Mouse (Mus musculus) MEL (cell line): ENCODE measurements at regions not wholly inside any gene's neighbourhood (a gene's known extent, or its start where the extent isn't known, plus 50 kb on each side); places are given as distances from the start of the nearest gene placed in this dataset.

Experiments used
- DNase-seq: peaks from one replicate; pipeline ENCODE4 v3.0.0; 2011; ENCODE audit warnings: low read depth, low spot score
- H3K27ac ChIP-seq: 2 replicates; pipeline ENCODE4 v1.5.1; 2012; ENCODE audit warnings: low read depth, mild to moderate bottlenecking, control low read depth, low read length, moderate library complexity; ENCODE audit not compliant: control insufficient read depth
- H3K27me3 ChIP-seq, 2 experiments: fragments of 150-350 bp in 1 of 2; sonication (generic) in 1 of 2; 2 replicates each; pipeline ENCODE4 v1.6.1; 2012; ENCODE audit warnings: low read length in 2 of 2, mild to moderate bottlenecking in 2 of 2, improper control_type of control experiment in 1 of 2, moderate library complexity in 1 of 2; ENCODE audit not compliant: insufficient read depth in 2 of 2, control insufficient read depth in 1 of 2
- H3K36me3 ChIP-seq, 2 experiments: 2 replicates each; pipeline ENCODE4 v1.6.1; 2012 to 2014; ENCODE audit warnings: low read length in 2 of 2, improper control_type of control experiment in 1 of 2, inconsistent platforms in 1 of 2, mild to moderate bottlenecking in 1 of 2; ENCODE audit not compliant: insufficient read depth in 2 of 2, control insufficient read depth in 1 of 2
- H3K4me1 ChIP-seq, 2 experiments: fragments of 150-350 bp in 1 of 2; sonication (generic) in 1 of 2; 2 replicates each; pipeline ENCODE4 v1.6.1; 2012; ENCODE audit warnings: low read length in 2 of 2, improper control_type of control experiment in 1 of 2, mild to moderate bottlenecking in 1 of 2; ENCODE audit not compliant: insufficient read depth in 2 of 2, control insufficient read depth in 1 of 2
- H3K4me3 ChIP-seq, 2 experiments: fragments of 150-350 bp in 1 of 2; sonication (generic) in 1 of 2; 2 replicates each; pipeline ENCODE4 v1.5.1; 2012; ENCODE audit warnings: low read depth in 2 of 2, low read length in 2 of 2, mild to moderate bottlenecking in 2 of 2, moderate library complexity in 2 of 2, control low read depth in 1 of 2, improper control_type of control experiment in 1 of 2; ENCODE audit not compliant: control insufficient read depth in 1 of 2, insufficient read depth in 1 of 2
- H3K79me2 ChIP-seq: 2 replicates; pipeline ENCODE4 v1.6.1; 2012; ENCODE audit warnings: mild to moderate bottlenecking, low read length, moderate library complexity; ENCODE audit not compliant: control insufficient read depth, poor library complexity, insufficient read depth
- H3K9ac ChIP-seq: 2 replicates; pipeline ENCODE4 v1.6.1; 2012; ENCODE audit warnings: low read depth, mild to moderate bottlenecking, control low read depth, low read length, moderate library complexity; ENCODE audit not compliant: control insufficient read depth, poor library complexity, severe bottlenecking
- H3K9me3 ChIP-seq: fragments of 150-350 bp; sonication (generic); replicated peaks from 2 replicates; pipeline ENCODE4 v1.6.1; 2012; ENCODE audit warnings: mild to moderate bottlenecking, low read length, improper control_type of control experiment, moderate library complexity; ENCODE audit not compliant: insufficient read depth
- CHD1 ChIP-seq: IDR thresholded peaks from 2 replicates; pipeline ENCODE4 v1.6.1; 2012; ENCODE audit warnings: low read depth, mild to moderate bottlenecking, inconsistent platforms, low read length, improper control_type of control experiment
- CTCF ChIP-seq, 3 experiments: IDR thresholded peaks in 2 of 3; conservative IDR thresholded peaks in 1 of 3; 2 replicates each; pipeline ENCODE4 v1.5.1; 2011 to 2012; ENCODE audit warnings: low read length in 3 of 3, low read depth in 2 of 3, mild to moderate bottlenecking in 2 of 3, improper control_type of control experiment in 1 of 3, inconsistent platforms in 1 of 3, mixed read lengths in 1 of 3, moderate library complexity in 1 of 3; ENCODE audit not compliant: control insufficient read depth in 1 of 3, insufficient read depth in 1 of 3, poor library complexity in 1 of 3, severe bottlenecking in 1 of 3
- E2F4 ChIP-seq: IDR thresholded peaks from 2 replicates; pipeline ENCODE4 v1.6.1; 2011; ENCODE audit warnings: low read depth, low read length, improper control_type of control experiment, borderline replicate concordance
- ELF1 ChIP-seq: IDR thresholded peaks from 2 replicates; pipeline ENCODE4 v1.6.1; 2014; ENCODE audit warnings: low read depth, mild to moderate bottlenecking, inconsistent platforms, low read length, improper control_type of control experiment, moderate library complexity
- EP300 ChIP-seq, 2 experiments: IDR thresholded peaks; 2 replicates each; pipeline ENCODE4 v1.6.1; 2011; ENCODE audit warnings: improper control_type of control experiment in 2 of 2, low read length in 2 of 2, low read depth in 1 of 2, mild to moderate bottlenecking in 1 of 2
- GABPA ChIP-seq: IDR thresholded peaks from 2 replicates; pipeline ENCODE4 v1.6.1; 2012; ENCODE audit warnings: low read depth, mild to moderate bottlenecking, inconsistent platforms, low read length, improper control_type of control experiment, moderate library complexity
- HCFC1 ChIP-seq: IDR thresholded peaks from 2 replicates; pipeline ENCODE4 v1.6.1; 2012; ENCODE audit warnings: low read depth, mild to moderate bottlenecking, inconsistent platforms, low read length, improper control_type of control experiment, moderate library complexity
- JUND ChIP-seq: IDR thresholded peaks from 2 replicates; pipeline ENCODE4 v1.6.1; 2011; ENCODE audit warnings: low read depth, mild to moderate bottlenecking, improper control_type of control experiment, low read length
- KAT2A ChIP-seq: conservative IDR thresholded peaks from 2 replicates; pipeline ENCODE4 v1.6.1; 2012; ENCODE audit warnings: low read depth, low read length, improper control_type of control experiment, inconsistent platforms
- MAFK ChIP-seq: IDR thresholded peaks from 2 replicates; pipeline ENCODE4 v1.6.1; 2011; ENCODE audit warnings: low read depth, mild to moderate bottlenecking, low read length, improper control_type of control experiment, borderline replicate concordance
- MAX ChIP-seq: IDR thresholded peaks from 2 replicates; pipeline ENCODE4 v1.6.1; 2011; ENCODE audit warnings: low read length, improper control_type of control experiment
- MEF2A ChIP-seq: IDR thresholded peaks from 2 replicates; pipeline ENCODE4 v1.6.1; 2014; ENCODE audit warnings: low read depth, mild to moderate bottlenecking, inconsistent platforms, low read length, improper control_type of control experiment; ENCODE audit not compliant: poor library complexity, insufficient replicate concordance, severe bottlenecking; ENCODE audit errors: extremely low read depth
- MYB ChIP-seq: IDR thresholded peaks from 2 replicates; pipeline ENCODE4 v1.6.1; 2011; ENCODE audit warnings: mild to moderate bottlenecking, low read depth, low read length, improper control_type of control experiment
- NELFE ChIP-seq: IDR thresholded peaks from 2 replicates; pipeline ENCODE4 v1.6.1; 2011; ENCODE audit warnings: low read depth, low read length, improper control_type of control experiment
- NRF1 ChIP-seq: IDR thresholded peaks from 2 replicates; pipeline ENCODE4 v1.6.1; 2014; ENCODE audit warnings: low read depth, mild to moderate bottlenecking, inconsistent platforms, low read length, improper control_type of control experiment, moderate library complexity; ENCODE audit not compliant: poor library complexity, insufficient read depth, severe bottlenecking
- POLR2AphosphoS5 ChIP-seq: IDR thresholded peaks from 2 replicates; pipeline ENCODE4 v1.6.1; 2012; ENCODE audit warnings: low read depth, borderline replicate concordance, mild to moderate bottlenecking, inconsistent platforms, low read length, moderate library complexity, mixed read lengths
- RAD21 ChIP-seq: IDR thresholded peaks from 2 replicates; pipeline ENCODE4 v1.6.1; 2011; ENCODE audit warnings: mild to moderate bottlenecking, low read depth, low read length, improper control_type of control experiment
- RCOR1 ChIP-seq: IDR thresholded peaks from 2 replicates; pipeline ENCODE4 v1.6.1; 2012; ENCODE audit warnings: low read depth, mild to moderate bottlenecking, inconsistent platforms, low read length, improper control_type of control experiment
- SIN3A ChIP-seq: IDR thresholded peaks from 2 replicates; pipeline ENCODE4 v1.6.1; 2012; ENCODE audit warnings: low read length, improper control_type of control experiment, inconsistent platforms
- TAL1 ChIP-seq: IDR thresholded peaks from 2 replicates; pipeline ENCODE4 v1.6.1; 2012; ENCODE audit warnings: mild to moderate bottlenecking, inconsistent platforms, low read length, moderate library complexity, mixed read lengths
- TCF12 ChIP-seq: IDR thresholded peaks from 2 replicates; pipeline ENCODE4 v1.6.1; 2014; ENCODE audit warnings: low read depth, mild to moderate bottlenecking, inconsistent platforms, low read length, improper control_type of control experiment, moderate library complexity
- UBTF ChIP-seq: IDR thresholded peaks from 2 replicates; pipeline ENCODE4 v1.6.1; 2012; ENCODE audit warnings: low read depth, mild to moderate bottlenecking, inconsistent platforms, low read length, improper control_type of control experiment, moderate library complexity, borderline replicate concordance; ENCODE audit not compliant: insufficient read depth
- ZC3H11A ChIP-seq: IDR thresholded peaks from 2 replicates; pipeline ENCODE4 v1.6.1; 2012; ENCODE audit warnings: low read depth, mild to moderate bottlenecking, inconsistent platforms, low read length, improper control_type of control experiment
- ZNF384 ChIP-seq: IDR thresholded peaks from 2 replicates; pipeline ENCODE4 v1.6.1; 2012; ENCODE audit warnings: low read depth, mild to moderate bottlenecking, inconsistent platforms, low read length, improper control_type of control experiment

GRCm38 (mm10) chr9:86095460-86095859 lies 253.3 kb downstream of the Tpbg start:
- TF ChIP-seq ELF1 (no peak), JUND (no peak), RCOR1 (no peak), ZC3H11A (no peak), TAL1 (no peak), MEF2A (no peak), EP300 (IDR thresholded peaks at IDR 0.05; ENCODE audit: low read depth in 1 of 2, low read length in 2 of 2) (no peak), CHD1 (no peak)
- TF ChIP-seq, all 39 proteins: peak for 0
- Histone ChIP-seq H3K79me2 (no peaks in the 10 kb centered on the region), H3K4me1 (no peaks in the 10 kb centered on the region), H3K4me3 (no peak overlapping the region), H3K27me3 (no peaks in the 10 kb centered on the region), H3K36me3 (no peaks in the 10 kb centered on the region), H3K9me3 (no peaks in the 10 kb centered on the region), H3K27ac (no peak overlapping the region), H3K9ac (no peak overlapping the region)
- no peak for DNase-seq

- no peak overlapping the region for H3K9ac ChIP-seq
- no peaks in the 10 kb centered on the region for H3K79me2 ChIP-seq
- no peaks in the 10 kb centered on the region for H3K9me3 ChIP-seq
- H3K27ac ChIP-seq = no peak overlapping the region
- no peak overlapping the region for H3K4me3 ChIP-seq
- no peak for DNase-seq
- no peaks in the 10 kb centered on the region for H3K36me3 ChIP-seq
- H3K4me1 ChIP-seq = no peaks in the 10 kb centered on the region
- TF ChIP-seq RAD21 = no peak
- H3K27me3 ChIP-seq = no peaks in the 10 kb centered on the region
These were observed 254.1 kb downstream of the Tpbg start for GRCm38 (mm10) chr9:86096246-86096645.

- H3K9me3 ChIP-seq = no peaks in the 10 kb centered on the region
- H3K27me3 ChIP-seq = no peaks in the 10 kb centered on the region
- H3K9ac ChIP-seq = no peak overlapping the region
- no peak for DNase-seq
- TF ChIP-seq RCOR1 (no peak), MAFK (no peak), TCF12 (no peak), POLR2AphosphoS5 (no peak), SIN3A (no peak), NELFE (no peak), CTCF (IDR thresholded peaks at IDR 0.05 in 2 of 3, conservative IDR thresholded peaks at IDR 0.05 in 1 of 3; ENCODE audit: control insufficient read depth in 1 of 3, insufficient read depth in 1 of 3, low read depth in 2 of 3, low read length in 3 of 3, poor library complexity in 1 of 3, severe bottlenecking in 1 of 3) (no peak), MAX (no peak), JUND (no peak), CHD1 (no peak), KAT2A (no peak), NRF1 (no peak), E2F4 (no peak), RAD21 (no peak), HCFC1 (no peak), UBTF (no peak), EP300 (IDR thresholded peaks at IDR 0.05; ENCODE audit: low read depth in 1 of 2, low read length in 2 of 2) (no peak), ZNF384 (no peak), MYB (no peak), GABPA (no peak)
- H3K4me1 ChIP-seq = no peaks in the 10 kb centered on the region
- H3K36me3 ChIP-seq = no peaks in the 10 kb centered on the region
- no peak overlapping the region for H3K4me3 ChIP-seq
- H3K79me2 ChIP-seq = no peaks in the 10 kb centered on the region
- H3K27ac ChIP-seq = no peak overlapping the region
These were observed 257.1 kb downstream of the Tpbg start for GRCm38 (mm10) chr9:86099325-86099724.
